Mouse (Mus musculus) stomach, embryonic 15.5 days (tissue): ENCODE results near the gene Cacna2d3. TPM values are rescaled to one million over a fixed set of nuclear protein-coding genes. Genes with fewer than 3 reads are reported as not detected.

Source experiments
- ATAC-seq: fragments of 200-750 bp; cut with Nextera tagmentation; 2 replicates; pipeline ENCODE4 v1.8.0; 2017; ENCODE audit warnings: low read depth, moderate number of reproducible peaks, moderate TSS enrichment; ENCODE audit not compliant: insufficient read depth, low FRiP score
- H3K27ac ChIP-seq: fragments of 300-500 bp; sonication (generic); 2 replicates; pipeline ENCODE4 v1.5.1; 2015; ENCODE audit warnings: mild to moderate bottlenecking, inconsistent platforms
- H3K27me3 ChIP-seq: fragments of 300-500 bp; sonication (generic); replicated peaks from 2 replicates; pipeline ENCODE4 v1.6.1; 2015; ENCODE audit warnings: inconsistent platforms
- H3K36me3 ChIP-seq: fragments of 300-500 bp; sonication (generic); 2 replicates; pipeline ENCODE4 v1.6.1; 2015; ENCODE audit warnings: inconsistent platforms
- H3K4me1 ChIP-seq: fragments of 300-500 bp; sonication (generic); 2 replicates; pipeline ENCODE4 v1.6.1; 2015; ENCODE audit warnings: inconsistent platforms
- H3K4me2 ChIP-seq: fragments of 300-500 bp; sonication (generic); 2 replicates; pipeline ENCODE4 v1.6.1; 2015; ENCODE audit warnings: mild to moderate bottlenecking, inconsistent platforms
- H3K4me3 ChIP-seq: fragments of 300-500 bp; sonication (generic); replicated peaks from 2 replicates; pipeline ENCODE4 v1.5.1; 2015; ENCODE audit warnings: inconsistent platforms
- H3K9ac ChIP-seq: fragments of 300-500 bp; sonication (generic); 2 replicates; pipeline ENCODE4 v1.6.1; 2015; ENCODE audit warnings: inconsistent platforms
- H3K9me3 ChIP-seq: fragments of 300-500 bp; sonication (generic); 2 replicates; pipeline ENCODE4 v1.6.1; 2016; ENCODE audit warnings: inconsistent platforms
- WGBS: fragments of 180-500 bp; shearing (Covaris S2); methylation state at CpG from one replicate; pipeline ENCODE4 v1.1.7; 2015; 5-methylcytosine and 5-hydroxymethylcytosine counted together
- polyA plus RNA-seq: library from polyadenylated mRNA; unstranded; fragments of >200 nt; fragmentation: Nextera tagmentation; extraction: Ambion mirVana; gene quantifications from 2 replicates; pipeline ENCODE4 v1.2.1, GENCODE M21; 2015

Gene Cacna2d3
- polyA plus RNA-seq, 1 experiment from 2014 or later, result 1.6 TPM

DNA sequence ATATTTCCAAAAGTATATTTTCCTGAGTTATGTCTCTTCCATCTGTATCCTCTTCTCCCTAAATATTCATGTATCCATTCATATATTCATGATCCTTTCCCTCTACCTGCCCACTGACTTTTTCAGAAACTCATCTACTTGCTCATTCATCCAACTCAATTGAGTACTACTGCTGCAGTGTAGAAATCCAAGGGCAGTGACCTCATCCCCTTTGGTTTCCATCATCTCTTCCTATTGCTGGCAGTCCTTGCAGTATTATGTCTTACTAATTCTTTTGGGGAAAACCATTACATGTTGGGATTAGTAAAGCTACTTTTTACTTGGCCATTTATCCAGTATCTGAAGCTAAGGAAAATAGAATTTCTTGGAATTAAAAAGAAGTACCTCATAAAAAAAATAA, 447.8 kb downstream of the Cacna2d3 start:
- H3K27ac ChIP-seq, result no peak overlapping the region
- H3K4me1 ChIP-seq, result no peaks in the 10 kb centered on the region
- H3K4me2 ChIP-seq, result no peak overlapping the region
- H3K9ac ChIP-seq, result no peak overlapping the region
- ATAC-seq, result no peak
- no peak overlapping the region for H3K4me3 ChIP-seq
- no peaks in the 10 kb centered on the region for H3K36me3 ChIP-seq
- no peaks in the 10 kb centered on the region for H3K27me3 ChIP-seq
- no peaks in the 10 kb centered on the region for H3K9me3 ChIP-seq

DNA sequence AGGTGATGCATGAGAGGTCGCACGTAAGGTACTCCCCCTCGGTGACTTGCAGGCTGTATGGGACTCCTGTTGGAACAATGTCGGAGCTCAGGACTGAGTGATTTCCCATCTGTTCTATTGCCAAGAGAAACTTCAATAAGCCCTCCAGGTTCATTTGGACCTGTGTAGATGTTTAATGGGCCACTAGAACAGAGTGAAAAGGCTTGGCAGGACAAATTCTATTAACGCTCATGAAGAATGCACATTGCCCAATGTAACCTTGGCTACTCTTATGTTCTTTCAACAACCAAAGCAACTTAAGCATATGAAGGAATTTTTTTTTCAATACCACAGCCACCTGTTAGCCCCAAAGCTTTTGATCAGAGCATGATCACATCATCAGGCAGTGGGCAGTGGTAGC, 451.1 kb downstream of the Cacna2d3 start:
- Histone ChIP-seq H3K4me1 (no peaks in the 10 kb centered on the region), H3K9ac (no peak overlapping the region), H3K4me3 (no peak overlapping the region), H3K4me2 (no peak overlapping the region), H3K27me3 (no peaks in the 10 kb centered on the region), H3K9me3 (no peaks in the 10 kb centered on the region), H3K36me3 (no peaks in the 10 kb centered on the region), H3K27ac (no peak overlapping the region)
- WGBS, result 88% methylated on average over 5 of the region's 5 CpGs
- ATAC-seq, result no peak

GRCm38 (mm10) chr14:29269816-29270215, 451.8 kb downstream of the Cacna2d3 start:
- H3K36me3 ChIP-seq, result no peaks in the 10 kb centered on the region
- 58% methylated on average over 2 of the region's 2 CpGs for WGBS

GRCm38 (mm10) chr14:29268609-29269008, 453.1 kb downstream of the Cacna2d3 start:
- 37% methylated on average over 5 of the region's 5 CpGs for WGBS
- H3K4me1 ChIP-seq, result no peaks in the 10 kb centered on the region
- no peak overlapping the region for H3K4me2 ChIP-seq
- no peak overlapping the region for H3K9ac ChIP-seq
- no peak overlapping the region for H3K4me3 ChIP-seq
- no peaks in the 10 kb centered on the region for H3K27me3 ChIP-seq
- ATAC-seq, result no peak
- H3K9me3 ChIP-seq, result no peaks in the 10 kb centered on the region
- no peaks in the 10 kb centered on the region for H3K36me3 ChIP-seq
- no peak overlapping the region for H3K27ac ChIP-seq

More at GRCm38 (mm10) chr14:29269816-29270215, 451.8 kb downstream of the Cacna2d3 start:
- no peaks in the 10 kb centered on the region for H3K9me3 ChIP-seq
- ATAC-seq, result no peak
- H3K27me3 ChIP-seq, result no peaks in the 10 kb centered on the region
- H3K27ac ChIP-seq, result no peak overlapping the region
- no peaks in the 10 kb centered on the region for H3K4me1 ChIP-seq
- H3K9ac ChIP-seq, result no peak overlapping the region
- H3K4me2 ChIP-seq, result no peak overlapping the region
- H3K4me3 ChIP-seq, result no peak overlapping the region

- Histone ChIP-seq H3K27ac (no peak overlapping the region), H3K36me3 (no peaks in the 10 kb centered on the region), H3K4me3 (no peak overlapping the region), H3K9me3 (no peaks in the 10 kb centered on the region), H3K9ac (no peak overlapping the region), H3K27me3 (no peaks in the 10 kb centered on the region), H3K4me2 (no peak overlapping the region), H3K4me1 (no peaks in the 10 kb centered on the region)
- ATAC-seq, result 0 out of 2 replicates have a peak, but pooled peaks have one; percentile 53
- 56% methylated on average over 5 of the region's 5 CpGs for WGBS
These were observed 454.3 kb downstream of the Cacna2d3 start for GRCm38 (mm10) chr14:29267233-29267874.

- Histone ChIP-seq H3K4me3 (no peak overlapping the region), H3K9me3 (no peaks in the 10 kb centered on the region), H3K4me1 (no peaks in the 10 kb centered on the region), H3K9ac (no peak overlapping the region), H3K36me3 (no peaks in the 10 kb centered on the region), H3K27ac (no peak overlapping the region), H3K27me3 (no peaks in the 10 kb centered on the region), H3K4me2 (no peak overlapping the region)
- 78% methylated on average over 1 of the region's 1 CpGs for WGBS
- ATAC-seq, result no peak
These were observed 461.0 kb downstream of the Cacna2d3 start for GRCm38 (mm10) chr14:29260621-29261020.

DNA sequence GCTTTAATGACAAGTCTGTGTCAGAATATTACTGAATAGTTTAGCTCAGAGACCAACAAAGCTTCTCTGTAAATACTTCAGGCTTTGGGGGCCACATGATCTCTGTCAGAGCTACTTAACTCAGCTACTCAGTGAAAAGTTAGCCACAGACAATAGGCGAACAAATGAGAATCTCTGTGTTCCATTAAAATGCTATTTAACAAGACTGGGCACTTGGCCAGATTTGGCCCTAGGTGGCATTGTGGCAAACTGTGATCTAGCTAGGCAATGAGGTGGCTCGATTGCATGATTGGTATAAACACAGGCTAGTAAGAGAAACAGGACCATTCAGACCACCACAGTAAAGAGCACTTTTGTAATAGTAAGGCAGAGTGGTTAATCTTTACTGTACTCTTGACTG, 478.1 kb downstream of the Cacna2d3 start:
- ATAC-seq, result no peak
- no peak overlapping the region for H3K27ac ChIP-seq
- no peaks in the 10 kb centered on the region for H3K4me1 ChIP-seq
- no peaks in the 10 kb centered on the region for H3K27me3 ChIP-seq
- no peaks in the 10 kb centered on the region for H3K36me3 ChIP-seq
- 76% methylated on average over 2 of the region's 2 CpGs for WGBS
- no peak overlapping the region for H3K4me2 ChIP-seq
- no peak overlapping the region for H3K4me3 ChIP-seq
- peaks cover 6% of the 10 kb centered on the region; the same call in 1 of the 2 replicates for H3K9me3 ChIP-seq
- no peak overlapping the region for H3K9ac ChIP-seq

DNA sequence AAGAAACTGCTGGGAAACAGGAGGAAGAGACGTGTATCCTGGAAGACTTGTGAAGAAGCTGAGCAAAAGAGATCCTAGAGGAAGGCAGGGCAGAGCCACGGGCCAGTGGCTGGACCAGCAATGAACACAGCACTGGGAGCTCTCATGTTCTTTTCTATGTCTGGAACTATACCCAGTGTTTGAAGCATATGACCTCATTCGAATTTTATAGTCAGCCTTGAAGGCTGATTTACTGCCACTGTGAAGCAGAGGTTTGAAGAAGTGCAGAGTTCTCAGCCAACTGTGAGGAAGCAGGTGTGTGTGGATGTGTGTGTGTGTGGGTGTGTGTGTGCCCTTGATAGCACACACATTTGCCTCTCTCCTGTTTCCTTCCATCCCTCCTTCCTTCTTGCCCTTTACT, 483.2 kb downstream of the Cacna2d3 start:
- H3K27ac ChIP-seq, result no peak overlapping the region
- H3K4me1 ChIP-seq, result no peaks in the 10 kb centered on the region
- WGBS, result 56% methylated on average over 3 of the region's 3 CpGs
- no peak overlapping the region for H3K4me2 ChIP-seq
- no peaks in the 10 kb centered on the region for H3K36me3 ChIP-seq
- no peak overlapping the region for H3K9ac ChIP-seq
- ATAC-seq, result no peak
- H3K9me3 ChIP-seq, result no peaks in the 10 kb centered on the region
- H3K4me3 ChIP-seq, result no peak overlapping the region
- H3K27me3 ChIP-seq, result no peaks in the 10 kb centered on the region

GRCm38 (mm10) chr14:29228976-29229716, 492.5 kb downstream of the Cacna2d3 start:
- no peak for ATAC-seq
- H3K9ac ChIP-seq, result no peak overlapping the region
- WGBS, result 60% methylated on average over 19 of the region's 19 CpGs

GRCm38 (mm10) chr14:29228471-29228870, 493.2 kb downstream of the Cacna2d3 start:
- Histone ChIP-seq H3K4me3 (no peak overlapping the region), H3K27me3 (no peaks in the 10 kb centered on the region), H3K9me3 (no peaks in the 10 kb centered on the region), H3K9ac (no peak overlapping the region), H3K4me1 (no peaks in the 10 kb centered on the region), H3K4me2 (no peak overlapping the region), H3K27ac (no peak overlapping the region), H3K36me3 (no peaks in the 10 kb centered on the region)
- ATAC-seq, result no peak

More at GRCm38 (mm10) chr14:29228976-29229716, 492.5 kb downstream of the Cacna2d3 start:
- H3K36me3 ChIP-seq, result no peaks in the 10 kb centered on the region
- no peaks in the 10 kb centered on the region for H3K9me3 ChIP-seq
- H3K4me3 ChIP-seq, result no peak overlapping the region
- H3K27ac ChIP-seq, result no peak overlapping the region
- H3K4me2 ChIP-seq, result no peak overlapping the region
- no peaks in the 10 kb centered on the region for H3K4me1 ChIP-seq
- H3K27me3 ChIP-seq, result no peaks in the 10 kb centered on the region

DNA sequence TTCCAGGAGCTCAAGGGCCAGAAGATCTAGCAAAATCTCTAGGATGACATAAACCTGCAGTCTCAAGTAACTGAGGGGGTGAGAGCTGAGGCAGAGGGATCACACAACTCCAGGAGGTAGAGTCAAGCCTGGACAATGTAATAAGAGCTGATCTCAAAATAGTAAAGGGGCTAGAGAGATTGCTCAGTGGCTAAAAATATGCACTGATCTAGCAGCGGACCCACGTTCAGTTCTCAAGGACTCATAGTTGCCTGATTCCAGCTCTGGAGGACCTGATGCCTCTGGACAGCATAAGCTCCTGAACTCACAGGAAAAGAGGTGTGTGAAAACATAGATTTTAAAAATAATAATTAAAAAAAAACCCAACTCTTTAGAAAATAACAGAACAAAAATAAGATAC, 493.7 kb downstream of the Cacna2d3 start:
- Histone ChIP-seq H3K27me3 (no peaks in the 10 kb centered on the region), H3K4me2 (no peak overlapping the region), H3K27ac (no peak overlapping the region), H3K9me3 (no peaks in the 10 kb centered on the region), H3K36me3 (no peaks in the 10 kb centered on the region), H3K9ac (no peak overlapping the region), H3K4me1 (no peaks in the 10 kb centered on the region), H3K4me3 (no peak overlapping the region)
- 77% methylated on average over 2 of the region's 2 CpGs for WGBS
- no peak for ATAC-seq

GRCm38 (mm10) chr14:29225754-29226365, 495.8 kb downstream of the Cacna2d3 start:
- WGBS, result 57% methylated on average over 2 of the region's 2 CpGs
- no peak overlapping the region for H3K4me2 ChIP-seq
- no peak overlapping the region for H3K4me3 ChIP-seq

More at GRCm38 (mm10) chr14:29225754-29226365, 495.8 kb downstream of the Cacna2d3 start:
- Histone ChIP-seq H3K9me3 (no peaks in the 10 kb centered on the region), H3K27me3 (no peaks in the 10 kb centered on the region), H3K27ac (no peak overlapping the region), H3K4me1 (no peaks in the 10 kb centered on the region), H3K36me3 (no peaks in the 10 kb centered on the region), H3K9ac (no peak overlapping the region)
- no peak for ATAC-seq
